Mouse (Mus musculus): ENCODE data around the gene Slc25a28.
A peak's percentile ranks its signal among the peaks of the same experiment; 100 is the strongest.

The Slc25a28 gene

DNA sequence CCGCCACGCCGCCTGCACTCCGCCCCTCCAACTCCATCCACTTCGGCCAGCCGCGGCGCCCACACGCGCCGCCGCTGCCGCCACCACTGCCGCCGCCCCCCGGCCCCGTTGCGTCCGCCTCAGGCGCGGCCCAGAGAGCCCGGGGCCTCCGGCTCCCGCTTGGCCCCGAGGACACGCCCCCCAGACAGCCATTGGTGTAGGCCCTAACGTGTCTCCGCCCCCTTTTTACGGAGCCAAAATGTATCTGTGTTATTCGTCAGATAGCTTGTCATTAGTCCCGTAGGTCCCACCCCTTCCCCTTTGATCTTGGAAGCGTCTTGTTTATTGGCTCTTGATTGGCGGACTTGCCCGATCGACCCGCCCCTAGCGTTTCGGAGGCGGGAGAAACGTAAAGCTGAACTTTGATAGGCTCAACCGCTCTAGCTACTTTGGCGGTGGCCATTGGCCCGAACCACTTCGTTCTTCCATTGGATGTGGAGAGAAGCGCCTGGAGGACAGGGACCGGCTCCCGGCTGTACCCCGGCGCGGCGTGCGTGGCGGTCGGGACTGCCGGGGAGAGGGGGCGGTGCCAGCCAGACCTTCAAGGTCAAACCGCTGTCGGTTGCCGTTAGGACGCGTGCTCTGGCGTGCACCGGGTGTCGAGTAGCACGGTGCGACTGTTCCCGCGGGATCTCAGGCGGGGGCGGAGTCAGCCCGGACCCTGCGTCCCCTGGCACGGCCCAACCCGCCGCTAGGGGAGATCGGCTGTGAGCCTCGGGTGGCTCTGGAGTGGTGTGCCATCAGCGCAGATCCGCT lies at the start of gene Slc25a28:
Gene Slc25a28, minus strand, starts transcription at position 152 of the 795 bp plus-strand sequence.
- peak; percentile 100 for DNase-seq

DNA sequence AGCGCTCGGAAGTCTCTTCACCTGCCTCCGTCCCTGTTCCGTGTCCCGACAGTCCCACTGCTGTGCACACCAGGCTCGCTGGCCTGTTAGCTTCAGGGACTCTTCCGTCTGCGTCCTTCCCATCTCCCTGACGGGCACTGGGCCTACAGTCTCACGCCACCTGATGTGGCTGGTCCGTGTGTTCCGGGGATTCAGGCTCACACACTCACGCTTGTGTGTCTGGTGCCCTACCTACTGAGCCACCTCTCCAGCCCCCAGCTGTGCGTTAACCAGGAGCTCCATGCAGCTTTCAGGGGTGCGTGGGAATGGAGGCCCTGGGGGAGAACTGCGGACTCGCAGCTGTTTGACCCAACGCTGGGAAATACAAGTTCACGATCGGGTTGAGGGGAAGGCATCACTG lies 49.5 kb upstream of the Slc25a28 start:
- DNase-seq = no peak

DNA sequence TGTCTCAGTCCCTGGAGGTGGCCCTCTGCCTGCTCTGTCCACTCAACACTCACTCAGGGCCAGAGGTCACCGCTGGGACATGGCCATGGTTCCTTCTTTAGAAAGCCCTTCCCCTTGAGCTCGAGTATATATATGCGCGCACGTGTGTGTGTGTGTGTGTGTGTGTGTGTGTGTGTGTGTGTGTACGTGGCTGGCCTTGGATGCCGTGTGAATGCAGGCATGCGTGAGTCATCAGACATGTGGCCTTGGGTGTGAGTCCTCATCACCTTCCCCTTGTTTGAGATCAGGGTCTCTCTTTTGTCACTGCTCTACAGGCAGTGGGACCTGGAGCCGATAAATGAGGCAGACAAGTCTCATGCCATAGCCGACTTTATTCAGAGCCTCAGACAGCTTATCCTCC lies 48.8 kb upstream of the Slc25a28 start:
- no peak for DNase-seq

DNA sequence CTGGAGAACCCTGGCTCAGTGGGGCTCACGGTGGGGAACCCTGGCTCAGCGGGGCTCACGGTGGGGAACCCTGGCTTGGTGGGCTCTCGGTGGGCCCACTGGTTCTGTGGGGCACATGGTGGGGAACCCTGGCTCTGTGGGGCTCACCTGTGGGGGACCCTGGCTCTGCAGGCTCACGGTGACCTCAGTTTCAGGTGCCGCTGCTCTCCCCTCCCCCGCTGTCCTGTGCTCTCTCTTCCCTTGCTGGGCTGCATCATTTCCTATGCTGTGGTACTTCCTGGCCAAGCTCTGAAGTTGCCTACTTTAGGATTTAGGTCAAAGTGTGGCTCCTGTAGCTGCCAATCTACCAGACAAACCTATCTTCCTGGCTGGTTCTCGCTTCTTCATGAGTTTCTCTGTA lies 48.2 kb upstream of the Slc25a28 start:
- no peak for DNase-seq

DNA sequence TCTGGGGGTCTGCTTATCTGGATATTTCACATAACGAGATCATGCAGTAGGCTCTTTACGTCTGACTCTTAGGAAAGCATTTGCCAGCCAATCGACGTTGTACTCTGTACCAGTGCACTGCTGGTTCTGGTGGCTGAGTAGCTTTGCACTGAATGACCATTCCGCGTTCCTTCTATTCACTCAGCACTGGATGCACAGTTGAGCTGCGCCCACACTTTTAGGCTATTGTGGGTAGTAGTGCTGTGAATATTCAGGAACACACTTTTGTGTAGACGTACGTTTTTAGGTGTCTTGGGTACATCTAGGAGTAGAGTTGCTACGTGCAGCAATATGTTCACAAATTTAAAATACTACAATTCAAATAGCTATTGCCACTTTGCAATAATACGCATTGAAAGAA lies 45.4 kb upstream of the Slc25a28 start:
- no peak for DNase-seq

DNA sequence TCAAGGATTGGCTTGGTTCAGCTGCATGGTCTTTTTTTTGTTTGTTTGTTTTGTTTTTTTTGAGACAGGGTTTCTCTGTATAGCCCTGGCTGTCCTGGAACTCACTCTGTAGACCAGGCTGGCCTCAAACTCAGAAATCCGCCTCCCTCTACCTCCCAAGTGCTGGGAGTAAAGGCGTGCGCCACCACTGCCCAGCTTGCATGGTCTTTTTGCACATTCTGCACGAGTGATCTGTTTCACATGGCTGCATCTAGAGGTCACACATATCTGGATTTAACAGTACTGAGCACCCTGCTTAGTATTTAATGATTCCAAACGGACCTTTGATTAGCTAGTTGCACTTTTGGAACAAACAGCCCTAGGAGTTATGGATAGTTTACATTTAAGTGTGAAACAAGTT lies 37.3 kb upstream of the Slc25a28 start:
- DNase-seq = peak; percentile 31

DNA sequence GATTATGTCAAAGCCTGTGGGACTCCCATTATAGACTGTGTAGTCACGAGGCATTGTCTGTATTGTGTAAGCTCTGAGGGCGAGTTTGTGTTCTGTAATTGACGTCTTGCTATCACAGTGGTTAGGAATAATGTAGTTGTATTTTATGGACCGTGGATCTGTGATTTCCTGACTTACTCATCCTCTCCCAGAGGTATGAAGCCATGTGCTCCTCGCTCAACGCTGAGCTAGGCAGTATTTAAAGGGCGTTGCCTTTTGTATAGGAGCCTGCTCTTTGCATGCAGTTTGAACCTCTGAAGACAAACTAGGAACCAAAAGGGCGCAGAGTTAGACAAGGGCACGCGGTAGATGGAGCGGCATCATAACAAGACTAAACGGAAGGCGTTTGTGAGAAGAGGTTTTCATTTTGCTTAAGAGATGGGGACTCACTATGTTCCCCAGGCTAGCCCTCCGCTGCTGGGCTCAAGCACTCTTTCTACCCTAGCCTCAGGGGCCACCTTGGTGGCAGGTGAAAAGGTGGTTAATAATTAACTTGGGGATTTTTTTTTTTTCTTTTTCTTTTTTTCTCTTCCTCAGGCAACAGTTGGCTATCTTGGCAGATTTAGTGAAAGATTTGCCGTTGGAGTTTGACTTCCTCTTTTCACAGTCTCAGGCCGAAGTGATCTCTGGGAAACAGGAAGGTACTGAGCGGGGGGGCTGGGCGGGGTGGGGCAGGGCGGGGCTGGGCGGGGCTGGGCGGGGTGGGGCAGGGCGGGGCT lies 36.7 kb upstream of the Slc25a28 start:
- no peak for DNase-seq

DNA sequence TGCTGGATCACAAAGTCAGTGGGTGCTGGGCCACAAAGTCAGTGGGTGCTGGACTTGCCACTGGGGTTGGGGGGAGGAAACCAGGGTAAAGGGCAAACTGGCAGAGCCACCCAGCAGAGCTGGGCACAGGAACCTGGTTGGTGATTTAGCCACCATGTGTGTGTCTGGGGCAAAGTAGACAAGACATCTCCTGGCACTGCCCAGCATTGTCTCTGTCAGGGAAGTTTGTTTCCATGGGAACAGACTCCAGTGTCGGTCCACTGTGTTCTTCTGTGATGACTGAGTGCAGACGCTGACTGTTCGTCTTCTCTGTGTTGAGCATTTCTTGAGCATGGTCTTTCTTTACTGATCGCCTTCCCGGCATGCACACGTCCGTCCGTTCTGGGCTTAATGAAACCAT lies 34.6 kb upstream of the Slc25a28 start:
- no peak for DNase-seq

DNA sequence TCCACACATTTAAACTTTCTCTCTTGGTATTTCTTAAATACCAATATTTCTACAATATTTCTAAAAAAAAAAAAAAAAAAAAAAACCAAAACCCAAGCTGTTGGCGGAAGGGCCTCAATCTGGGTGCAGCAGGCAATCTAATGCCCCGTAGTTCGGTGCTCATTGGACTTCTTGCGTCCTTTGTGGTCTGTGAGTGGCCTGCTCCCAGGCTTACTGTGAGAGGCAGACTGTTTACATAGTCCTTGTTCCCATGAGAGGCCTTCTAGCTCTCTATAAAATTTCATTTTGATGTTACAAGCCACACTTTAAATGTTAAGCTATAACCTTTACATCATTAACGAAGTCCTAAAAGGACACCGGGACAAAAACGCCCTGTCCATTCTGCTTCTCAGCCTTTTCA lies 33.5 kb upstream of the Slc25a28 start:
- DNase-seq = no peak

DNA sequence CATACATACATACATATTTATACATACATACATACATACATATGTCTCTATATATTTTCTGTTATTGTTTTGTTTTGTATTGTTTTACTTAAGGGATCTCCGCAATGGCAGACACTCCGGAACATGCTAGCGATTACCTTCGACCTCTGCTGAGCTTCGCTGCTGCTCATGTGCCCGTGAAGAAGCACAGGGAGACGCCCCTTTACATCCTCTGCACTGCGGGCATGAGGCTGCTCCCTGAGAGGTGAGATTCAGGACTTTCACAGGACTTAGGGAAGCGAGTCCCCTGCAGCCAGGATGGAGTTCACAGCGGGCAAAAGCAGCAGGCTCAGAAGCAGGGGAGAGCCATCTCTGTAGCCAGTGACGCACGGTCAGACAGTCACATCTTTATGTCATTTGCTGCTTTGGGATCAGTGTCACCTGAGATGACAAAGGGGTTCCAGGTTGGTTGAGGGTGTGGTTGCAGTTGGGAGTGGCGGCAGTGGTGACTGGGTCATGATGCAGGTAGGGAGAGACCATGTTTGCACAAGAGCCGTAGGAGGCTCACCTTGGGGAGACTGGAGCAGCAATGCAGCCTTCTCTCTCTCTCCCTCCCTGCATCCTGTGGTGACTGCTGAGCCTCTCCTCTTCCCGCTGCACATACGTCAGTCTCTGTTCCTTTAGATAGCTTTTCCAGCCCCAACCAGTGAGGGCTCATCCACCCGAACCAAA lies 30.3 kb upstream of the Slc25a28 start:
- no peak for DNase-seq

DNA sequence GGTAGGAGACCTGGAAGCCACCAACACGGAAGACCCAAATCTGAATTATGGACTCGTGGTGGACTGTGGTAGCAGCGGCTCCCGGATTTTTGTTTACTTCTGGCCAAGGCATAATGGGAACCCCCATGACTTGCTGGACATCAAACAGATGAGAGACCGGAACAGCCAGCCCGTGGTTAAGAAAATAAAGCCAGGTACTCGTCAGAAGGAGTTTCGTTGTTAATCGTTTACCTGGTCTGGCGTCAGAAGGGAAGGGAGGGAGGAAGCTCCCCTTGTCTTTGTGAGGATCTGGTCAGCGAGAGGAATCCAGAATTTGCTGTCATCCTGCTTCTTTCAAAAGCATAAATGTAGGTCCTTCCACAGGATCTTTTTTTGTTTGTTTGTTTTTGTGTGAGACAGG lies 29.5 kb upstream of the Slc25a28 start:
- peak; percentile 57 for DNase-seq

DNA sequence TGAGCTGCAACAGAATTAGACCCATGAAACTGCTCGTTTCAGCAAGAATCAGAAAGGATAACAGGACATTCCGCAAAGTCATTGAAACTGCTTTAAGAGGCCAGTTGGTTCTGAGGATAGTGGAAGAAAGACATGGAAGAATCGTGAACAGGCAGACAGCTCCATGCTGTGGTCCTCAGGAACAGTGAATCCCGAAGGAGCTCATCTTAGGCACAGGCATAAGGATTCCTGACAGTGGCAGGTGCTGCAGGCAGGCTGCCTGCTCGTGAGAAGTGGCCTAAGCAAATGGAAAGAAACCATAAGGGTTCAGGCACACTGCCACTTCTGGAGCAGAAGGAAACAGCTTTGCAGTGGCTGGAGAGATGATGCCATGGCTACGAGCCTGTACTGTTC lies 25.1 kb upstream of the Slc25a28 start:
- DNase-seq = no peak

DNA sequence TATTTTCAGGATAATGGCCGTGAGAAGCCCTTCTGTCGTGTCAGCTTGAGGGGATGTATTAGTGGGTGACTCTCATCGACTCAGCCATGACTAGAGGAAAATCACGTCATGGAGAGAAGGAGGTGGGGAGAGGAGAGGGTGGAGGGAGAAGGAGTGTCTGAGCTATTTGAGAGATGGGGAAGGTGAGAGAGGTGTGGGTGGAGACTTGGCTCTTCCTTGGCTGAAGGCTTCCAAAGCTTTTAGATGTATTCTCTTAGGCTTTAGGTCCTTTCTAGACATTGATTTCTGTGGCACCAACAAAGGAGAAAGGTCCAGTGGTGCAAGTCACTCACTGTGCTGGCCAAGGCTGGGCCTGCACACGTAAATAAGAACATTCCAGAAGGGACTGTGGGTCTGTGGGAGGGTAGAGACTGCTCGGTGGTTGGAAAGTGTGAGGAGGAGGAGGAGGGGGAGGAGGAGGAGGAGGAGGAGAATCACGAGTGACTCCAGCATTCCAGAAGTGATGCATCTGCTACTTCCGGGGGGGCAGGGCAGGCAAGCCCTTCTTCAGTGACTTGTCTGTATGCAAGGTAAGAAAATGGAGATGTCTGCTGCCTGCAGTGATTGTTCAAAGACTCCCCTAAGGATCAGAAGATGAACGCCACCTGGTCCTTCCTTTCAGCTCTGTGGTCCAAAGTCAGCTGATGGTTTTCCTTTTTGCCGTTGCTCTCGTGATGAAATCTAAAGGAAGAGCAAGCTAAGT lies 24.5 kb upstream of the Slc25a28 start:
- no peak for DNase-seq

DNA sequence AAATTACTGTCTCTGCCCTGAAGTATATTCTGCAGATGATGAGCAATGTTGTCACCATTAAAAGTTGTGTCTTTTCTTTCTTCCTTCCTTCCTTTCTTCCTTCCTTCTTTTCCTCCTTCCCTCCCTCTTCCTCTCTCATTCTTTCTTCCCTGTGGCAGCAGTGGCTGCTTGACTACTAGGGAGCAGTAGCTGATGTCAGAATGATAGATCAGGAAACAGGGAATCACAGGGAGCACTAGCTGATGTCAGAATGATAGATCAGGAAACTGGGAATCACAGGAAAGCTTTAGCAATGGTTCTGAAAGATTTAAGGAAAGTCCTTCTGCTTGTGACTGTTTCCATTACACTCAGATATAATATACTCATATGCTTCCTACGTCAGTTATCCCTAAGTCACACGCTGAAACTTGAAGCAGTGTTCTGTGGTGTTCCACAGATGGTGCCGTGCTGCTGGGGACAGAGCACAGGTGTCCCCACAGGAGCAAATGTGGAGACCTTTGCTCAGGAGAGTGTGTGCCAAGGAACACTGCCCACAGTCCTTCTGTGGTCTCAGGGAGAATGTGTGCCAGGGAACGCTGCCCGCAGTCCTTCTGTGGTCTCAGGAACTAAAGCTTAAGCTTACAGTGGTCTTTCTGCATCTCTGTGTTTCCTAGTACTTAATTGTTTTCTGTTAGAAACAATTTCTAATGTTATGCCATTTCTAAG lies 23.1 kb upstream of the Slc25a28 start:
- DNase-seq = no peak

DNA sequence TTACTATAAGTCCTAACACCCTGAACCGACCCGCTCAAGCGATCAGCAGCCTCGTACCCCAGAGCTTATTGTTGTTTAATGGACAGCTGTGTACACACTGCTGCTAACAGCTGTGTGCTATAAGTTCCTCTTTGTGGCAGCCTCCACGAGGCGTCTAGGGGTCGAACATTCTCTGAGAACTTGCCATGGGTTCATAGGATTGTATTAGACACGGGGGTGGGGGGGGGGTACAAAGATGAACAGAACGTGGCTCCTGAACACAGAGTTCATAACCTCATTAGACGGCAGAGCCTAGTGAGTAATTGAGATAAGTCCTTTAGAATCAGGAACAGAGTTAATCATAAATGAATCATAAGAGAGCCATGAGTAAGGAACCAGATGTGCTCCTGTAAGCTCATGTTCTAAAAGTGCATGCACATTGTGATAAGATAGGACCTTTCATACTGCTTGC lies 20.9 kb upstream of the Slc25a28 start:
- DNase-seq = no peak

DNA sequence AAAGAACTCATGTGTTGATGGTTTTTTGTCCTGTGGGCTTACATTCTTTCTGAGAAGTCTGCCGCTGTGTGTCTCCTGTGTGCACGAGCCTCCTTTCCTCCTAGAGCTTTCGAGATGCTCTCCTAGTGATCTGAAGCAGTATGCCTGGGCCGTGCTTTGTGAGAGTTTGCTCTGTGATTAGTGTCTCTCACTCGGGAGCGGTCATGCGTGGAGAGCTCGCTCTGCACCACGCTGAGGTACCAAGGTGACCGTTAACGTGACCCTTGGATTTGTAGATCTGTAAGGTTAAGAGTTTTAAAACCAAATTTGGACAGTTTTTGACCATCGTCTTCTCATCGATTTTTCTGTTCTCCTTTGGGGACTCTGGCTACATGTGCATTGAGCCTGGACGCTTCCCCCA lies 18.1 kb upstream of the Slc25a28 start:
- DNase-seq = no peak

DNA sequence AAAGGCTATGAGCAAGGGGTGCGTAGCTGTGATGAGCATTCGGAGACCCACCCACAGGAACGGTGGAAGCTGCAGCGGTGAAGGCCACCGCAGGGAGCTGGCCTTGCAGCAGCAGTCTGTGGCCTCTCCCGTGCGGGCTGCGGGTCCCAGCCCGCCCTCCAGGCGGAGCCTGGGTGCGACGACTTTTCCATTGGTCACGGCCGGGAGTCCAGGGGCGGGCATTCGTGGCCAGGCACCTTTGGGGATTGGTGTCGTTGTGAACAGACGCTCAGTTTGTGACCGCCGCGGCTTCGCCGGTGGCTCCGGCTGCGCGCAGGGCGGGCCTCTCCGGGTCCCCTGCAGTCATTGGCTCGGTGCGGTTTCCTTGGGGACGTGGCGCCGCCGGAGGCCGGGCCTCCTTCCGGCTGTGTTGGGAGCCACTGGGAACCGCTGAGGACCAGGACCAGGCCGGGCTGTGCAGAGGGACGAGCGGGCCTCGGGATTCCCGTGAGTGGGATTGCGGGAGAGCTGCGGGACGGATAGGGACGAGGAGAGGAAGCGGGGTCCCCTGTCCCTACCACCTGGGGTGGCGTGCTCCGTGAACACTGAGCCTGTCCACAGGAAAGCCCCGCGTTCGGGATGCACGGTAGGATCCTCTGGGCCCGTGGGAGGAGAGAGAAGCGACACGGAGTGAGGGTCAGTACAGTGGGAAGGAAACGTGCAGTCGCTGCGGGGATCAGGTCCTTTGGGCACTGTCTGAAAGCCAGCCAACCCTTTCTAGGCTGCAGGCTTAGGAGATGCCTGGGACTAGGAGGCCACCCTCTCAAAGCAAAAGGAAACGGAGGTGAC lies 15.0 kb upstream of the Slc25a28 start, which contains the start of gene Entpd7:
Gene Entpd7, plus strand, starts transcription at position 254 of the 828 bp plus-strand sequence.
- peak; percentile 98 for DNase-seq

DNA sequence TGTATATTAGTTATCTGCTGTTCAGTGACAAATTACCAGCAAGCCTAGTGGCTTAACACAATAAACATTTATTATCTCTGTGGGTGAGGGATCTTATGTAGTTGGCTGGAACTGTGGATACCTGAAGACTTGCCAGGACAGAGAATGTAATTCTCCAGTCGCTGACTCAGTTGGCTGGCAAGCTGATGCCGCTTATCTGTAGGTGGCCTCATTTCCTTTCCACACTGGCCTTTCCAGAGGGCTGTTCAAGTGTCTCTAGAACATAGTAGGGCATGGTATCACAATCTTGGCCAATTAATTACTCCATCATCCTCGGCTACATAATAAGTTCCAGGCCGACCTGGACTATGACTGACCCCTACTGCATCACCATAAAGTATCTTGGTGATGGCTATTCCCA lies 6.9 kb upstream of the Slc25a28 start:
- DNase-seq = no peak

DNA sequence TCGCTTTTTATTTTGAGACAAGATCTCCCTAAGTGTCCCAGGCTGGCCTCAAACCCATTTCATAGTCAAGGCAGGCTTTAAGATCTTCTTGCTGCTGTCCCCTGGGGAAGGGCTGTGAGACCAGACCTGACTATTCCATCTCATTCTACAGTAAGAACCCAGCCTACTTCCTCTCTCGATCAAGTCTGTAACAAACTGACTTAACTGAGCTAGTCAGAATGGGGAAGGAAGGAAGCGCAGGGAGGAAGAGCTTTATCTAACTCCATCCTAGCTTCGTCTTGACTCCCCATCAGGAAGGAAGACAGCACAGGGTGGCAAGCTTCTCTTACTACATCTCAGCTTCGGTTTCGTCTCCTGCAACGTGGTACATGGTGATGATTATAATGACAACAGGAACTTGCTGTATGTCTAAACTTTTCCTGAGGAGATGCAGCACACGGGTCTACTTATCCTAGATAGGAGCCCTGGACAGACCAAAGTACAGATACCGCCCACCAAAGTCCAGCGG lies 4.8 kb upstream of the Slc25a28 start:
- no peak for DNase-seq

DNA sequence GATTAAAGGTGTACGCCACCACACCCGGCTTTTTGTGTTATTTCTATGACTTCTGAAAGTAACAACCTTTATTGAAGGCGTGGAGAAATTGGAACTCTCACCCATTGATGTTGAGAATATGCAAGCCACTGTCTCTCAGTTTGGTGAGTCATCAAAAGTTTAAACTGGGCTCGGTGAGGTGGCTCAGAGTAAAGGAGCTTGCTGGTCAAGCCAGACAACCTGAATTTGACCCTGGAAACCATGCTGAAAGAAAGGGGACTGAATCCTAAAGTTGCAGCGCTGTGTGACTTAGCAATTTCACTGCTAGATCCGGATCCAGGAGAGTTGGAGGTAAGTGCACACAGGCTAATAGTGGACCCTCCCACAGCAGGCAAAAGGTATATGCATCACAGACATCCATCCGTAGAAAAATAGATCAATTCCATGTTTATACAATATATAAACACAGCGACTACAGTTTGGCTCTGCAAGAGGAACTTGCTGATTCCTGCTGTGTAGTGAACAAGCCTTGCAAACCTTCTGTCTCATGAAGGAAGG lies 3.9 kb upstream of the Slc25a28 start:
- DNase-seq = no peak

All from kidney, postnatal 14 days (tissue).